Mouse (Mus musculus): ENCODE measurements around the gene Foxn3.

DNA sequence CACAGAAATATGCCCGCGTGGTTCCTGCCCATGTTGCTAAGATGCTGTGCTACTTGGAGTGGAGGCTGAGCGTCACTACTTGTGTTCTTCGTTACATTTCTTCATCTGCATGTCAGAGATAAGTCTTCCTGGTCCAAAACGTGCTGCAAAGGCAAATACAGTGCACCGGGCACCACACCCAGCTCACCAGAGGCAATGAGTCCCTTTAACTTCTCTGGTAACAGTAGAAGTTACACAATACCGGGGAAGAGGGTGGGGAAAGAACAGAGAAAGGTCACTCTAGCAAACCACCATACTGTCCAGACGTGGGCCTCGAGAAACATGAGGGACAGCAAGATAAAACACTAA lies 213.8 kb downstream of the Foxn3 start:
- TF ChIP-seq CTCF (IDR thresholded peaks at IDR 0.05; ENCODE audit: low read depth, low read length) (no peak), POLR2A (IDR thresholded peaks at IDR 0.05; ENCODE audit: extremely low read depth, insufficient read depth, low read length) (no peak)

Data from liver, adult 2 months (tissue).